Mouse (Mus musculus): Measurements from ENCODE around the gene Ak3.
A peak's percentile ranks its signal among the peaks of the same experiment; 100 is the strongest.

Ak3 gene

GRCm38 (mm10) chr19:28991391-28991790 is 56.4 kb downstream of the Ak3 start:
- DNase-seq, result no peak

GRCm38 (mm10) chr19:28990590-28991221 is 57.1 kb downstream of the Ak3 start:
- DNase-seq, result peak in 1 of 2 experiments; percentile 77

- DNase-seq, result peak; percentile 99
Measured at GRCm38 (mm10) chr19:28990194-28990589, 57.6 kb downstream of the Ak3 start, which contains the start of gene Cdc37l1. TSS of gene Cdc37l1 (plus strand) at chr19:28990352.

GRCm38 (mm10) chr19:28989515-28989914 is 58.2 kb downstream of the Ak3 start:
- no peak for DNase-seq

GRCm38 (mm10) chr19:28982617-28983016 is 65.1 kb downstream of the Ak3 start:
- DNase-seq, result no peak

- peak; percentile 89 to 90 for DNase-seq
Measured at GRCm38 (mm10) chr19:28974862-28975611, 72.7 kb downstream of the Ak3 start.
